Comparison of ENCODE assay signal across 7 mouse cellular contexts in the genomic region with DNA sequence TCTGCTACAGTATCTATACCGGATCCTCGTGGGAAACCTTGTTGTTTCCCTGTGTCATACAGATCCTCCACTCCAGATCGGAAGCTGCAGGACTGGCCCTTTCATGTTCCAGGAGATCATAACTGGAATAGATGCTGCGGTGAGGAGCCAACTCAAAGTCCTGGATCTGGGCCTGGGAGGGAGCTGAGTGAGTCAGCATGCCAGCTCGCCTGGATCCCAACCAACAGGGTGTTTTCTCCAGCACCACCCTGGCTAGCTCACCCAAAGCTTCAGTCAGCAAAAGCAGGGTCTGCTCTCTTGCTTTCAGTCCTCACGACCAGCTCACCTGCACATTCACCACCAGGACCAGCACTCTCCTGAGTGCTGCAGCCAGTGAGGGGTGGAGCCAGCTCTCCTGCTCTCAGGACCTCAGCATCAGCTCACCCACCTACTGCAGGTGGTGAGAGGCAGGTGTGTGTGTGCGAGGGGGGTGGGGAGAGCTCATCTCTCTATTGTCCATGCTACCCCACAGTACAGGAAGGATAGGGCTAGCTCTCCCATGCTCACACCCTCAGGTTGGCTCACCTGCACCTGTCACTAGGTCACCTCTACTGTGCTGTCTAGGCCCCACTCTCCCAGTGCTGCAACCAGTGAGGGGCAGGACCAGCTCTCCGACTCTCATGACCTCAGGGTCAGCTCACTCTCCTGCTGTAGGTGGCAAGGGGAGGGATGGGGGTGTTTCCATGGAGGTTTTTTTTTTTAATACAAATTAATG. TPM values are rescaled to one million over a fixed set of nuclear protein-coding genes. Genes with fewer than 3 reads are reported as not detected.
DNase-seq lines count a peak whose midpoint lies in the region.

No protein-coding gene starts in this region.

- DNase-seq in left cerebral cortex, adult 8-10 months (ENCODE audit: low spot score in 2 of 2): peak; percentile 35 to 76
- no peak for DNase-seq in left cerebral cortex, postnatal 10 days (ENCODE audit: extremely low spot score in 1 of 2, low spot score in 2 of 2)
- DNase-seq in cerebellum, adult 8-10 months: peak; percentile 69
- peak; percentile 57 to 66 for DNase-seq in heart, postnatal 14 days
- DNase-seq in skeletal muscle tissue, adult 2 months (ENCODE audit: low read depth, low spot score): peak; percentile 43
- no peak for DNase-seq in lung, postnatal 25 days (ENCODE audit: low spot score)
- no peak for DNase-seq in urinary bladder, postnatal 4 days (ENCODE audit: low spot score in 2 of 2)

- intact Hi-C loops in left cerebral cortex, postnatal 10 days (cut with DNase I): no loop called here
- intact Hi-C loops in heart, postnatal 14 days (cut with DNase I): no loop called here

RNA-seq across cellular contexts. Expression of gene Atp6v0a4, which starts 10.6 kb away (rescaled TPM):
- 10 to 100 TPM in 2 of 4 experiments, 1 to 10 TPM in 2; 1.6 to 13.4 (median 6.3) TPM for total RNA-seq in left cerebral cortex, adult 8-10 months (2022)
- total RNA-seq in left cerebral cortex, postnatal 10 days (2021): 1 to 10 TPM; 4.6 to 5.3 TPM
- 1 to 10 TPM; 2.8 to 3.5 TPM for total RNA-seq in heart, postnatal 14 days (2021)

RNA-seq across cellular contexts. Expression of gene Tmem213, which starts 25.9 kb away (rescaled TPM):
- not detected for total RNA-seq in left cerebral cortex, adult 8-10 months (2022)
- total RNA-seq in left cerebral cortex, postnatal 10 days (2021): not detected
- not detected for total RNA-seq in heart, postnatal 14 days (2021)

Comparison
In these comparisons a context has a peak if more than half of its experiments do, and no peak if none do; other contexts are left out.
1. DNase-seq: peak in left cerebral cortex, adult 8-10 months (2 of 2), cerebellum, adult 8-10 months (single experiment), heart, postnatal 14 days (2 of 2) and skeletal muscle tissue, adult 2 months (single experiment); none in left cerebral cortex, postnatal 10 days (0 of 2), lung, postnatal 25 days (single experiment) and urinary bladder, postnatal 4 days (0 of 2).